10 mouse cellular contexts compared by ENCODE assay signal in genomic region chr10:121426458-121427070, GRCm38 (mm10). TPM values are rescaled to one million over a fixed set of nuclear protein-coding genes. Genes with fewer than 3 reads are reported as not detected.
DNase-seq lines count a peak whose midpoint lies in the region; ATAC-seq and TF ChIP-seq lines count a peak whose summit lies in the region.
"Had no signal": no experiment of that assay in that cellular context is flagged by ENCODE, and none has a peak within 500 bp of the region (broad histone marks: within the 10 kb centered on the region; RNA-seq: fewer than 3 reads in every experiment).

No protein-coding gene starts in this region.

- H3K4me1 ChIP-seq in lung, adult 2 months (ENCODE audit: control insufficient read depth, insufficient read depth, low read length): peaks cover 74% of the 10 kb centered on the region
- peaks cover 95% of the 10 kb centered on the region for H3K4me1 ChIP-seq in kidney, embryonic 15.5 days
- H3K4me1 ChIP-seq in stomach, embryonic 15.5 days: peaks cover 56% of the 10 kb centered on the region
- H3K4me1 ChIP-seq in hindbrain, embryonic 11.5 days (replicated peaks; ENCODE audit: control insufficient read depth, insufficient read depth, low read length): peaks cover 3% of the 10 kb centered on the region; the same call in 1 of the 2 replicates
- peaks cover 27% of the 10 kb centered on the region for H3K4me1 ChIP-seq in forebrain, embryonic 15.5 days

- H3K27ac ChIP-seq in kidney, embryonic 15.5 days: peak overlapping the region; percentile 90
- H3K27ac ChIP-seq in stomach, embryonic 15.5 days: peak overlapping the region; percentile 87
- H3K27ac ChIP-seq in hindbrain, embryonic 11.5 days (ENCODE audit: low read depth, low read length): no peak overlapping the region
- no peak overlapping the region for H3K27ac ChIP-seq in forebrain, embryonic 15.5 days (replicated peaks)
- H3K27ac ChIP-seq: hindbrain, postnatal 0 days had no signal

- no peaks in the 10 kb centered on the region for H3K36me3 ChIP-seq in kidney, embryonic 15.5 days
- H3K36me3 ChIP-seq in stomach, embryonic 15.5 days: no peaks in the 10 kb centered on the region
- no peaks in the 10 kb centered on the region for H3K36me3 ChIP-seq in hindbrain, embryonic 11.5 days (ENCODE audit: control insufficient read depth, insufficient read depth, low read length)
- H3K36me3 ChIP-seq in forebrain, embryonic 15.5 days: no peaks in the 10 kb centered on the region

- H3K9ac ChIP-seq in kidney, embryonic 15.5 days: no peak overlapping the region
- no peak overlapping the region for H3K9ac ChIP-seq in stomach, embryonic 15.5 days
- no peak overlapping the region for H3K9ac ChIP-seq in hindbrain, embryonic 11.5 days (ENCODE audit: low read depth, low read length)
- H3K9ac ChIP-seq in forebrain, embryonic 15.5 days (replicated peaks): no peak overlapping the region

- H3K9me3 ChIP-seq in kidney, embryonic 15.5 days (replicated peaks): no peaks in the 10 kb centered on the region
- no peaks in the 10 kb centered on the region for H3K9me3 ChIP-seq in stomach, embryonic 15.5 days
- no peaks in the 10 kb centered on the region for H3K9me3 ChIP-seq in hindbrain, embryonic 11.5 days (ENCODE audit: control insufficient read depth, low read length)
- H3K9me3 ChIP-seq in forebrain, embryonic 15.5 days: no peaks in the 10 kb centered on the region
- H3K9me3 ChIP-seq: megakaryocyte, embryonic 14.5 days had no signal

- no peak overlapping the region for H3K4me2 ChIP-seq in kidney, embryonic 15.5 days
- H3K4me2 ChIP-seq in stomach, embryonic 15.5 days: no peak overlapping the region
- no peak overlapping the region for H3K4me2 ChIP-seq in hindbrain, embryonic 11.5 days (replicated peaks; ENCODE audit: low read depth, low read length)
- no peak overlapping the region for H3K4me2 ChIP-seq in forebrain, embryonic 15.5 days (replicated peaks)

- no peak for TF ChIP-seq POLR2A in lung, adult 2 months (IDR thresholded peaks at IDR 0.05; ENCODE audit: borderline replicate concordance, extremely low read depth, low read depth, low read length)

- TF ChIP-seq CTCF in lung, adult 2 months (IDR thresholded peaks at IDR 0.05; ENCODE audit: insufficient read depth, low read length): no peak

- no peak overlapping the region for H3K4me3 ChIP-seq in lung, adult 2 months (replicated peaks; ENCODE audit: extremely low read depth, low read depth, low read length)
- no peak overlapping the region for H3K4me3 ChIP-seq in kidney, embryonic 15.5 days (replicated peaks)
- no peak overlapping the region for H3K4me3 ChIP-seq in stomach, embryonic 15.5 days (replicated peaks)
- H3K4me3 ChIP-seq in hindbrain, embryonic 11.5 days (ENCODE audit: low read depth, low read length): no peak overlapping the region
- H3K4me3 ChIP-seq in forebrain, embryonic 15.5 days: no peak overlapping the region
- H3K4me3 ChIP-seq: megakaryocyte, embryonic 14.5 days had no signal

- H3K27me3 ChIP-seq in kidney, embryonic 15.5 days: no peaks in the 10 kb centered on the region
- H3K27me3 ChIP-seq in stomach, embryonic 15.5 days (replicated peaks): no peaks in the 10 kb centered on the region
- H3K27me3 ChIP-seq in hindbrain, embryonic 11.5 days (ENCODE audit: control insufficient read depth, insufficient read depth, low read length): no peaks in the 10 kb centered on the region
- H3K27me3 ChIP-seq in forebrain, embryonic 15.5 days: no peaks in the 10 kb centered on the region

- peak; percentile 71 for DNase-seq in lung, postnatal 36 days
- no peak for DNase-seq in lung, adult 2 months
- no peak for DNase-seq in hindbrain, embryonic 11.5 days (ENCODE audit: low spot score)
- DNase-seq in urinary bladder, postnatal 4 days (ENCODE audit: low spot score in 2 of 2): no peak

- ATAC-seq in common myeloid progenitor, adult 5-6 weeks (replicated peaks; ENCODE audit: low read depth, poor library complexity, severe bottlenecking): peak; percentile 43
- ATAC-seq in kidney, embryonic 15.5 days (replicated peaks; ENCODE audit: low FRiP score): no peak
- ATAC-seq in stomach, embryonic 15.5 days (ENCODE audit: insufficient read depth, low FRiP score, low read depth): no peak
- no peak for ATAC-seq in hindbrain, embryonic 11.5 days (ENCODE audit: low FRiP score)
- no peak for ATAC-seq in forebrain, embryonic 15.5 days (replicated peaks)
- ATAC-seq: hindbrain, postnatal 0 days had no signal

- WGBS in lung, adult 2 months: 24% methylated on average over 5 of the region's 5 CpGs
- 28% methylated on average over 5 of the region's 5 CpGs for WGBS in kidney, embryonic 15.5 days
- WGBS in stomach, embryonic 15.5 days: 27% methylated on average over 5 of the region's 5 CpGs
- WGBS in hindbrain, embryonic 11.5 days: 39% methylated on average over 5 of the region's 5 CpGs
- WGBS in forebrain, embryonic 15.5 days: 42% methylated on average over 5 of the region's 5 CpGs

RNA-seq across cellular contexts. Expression of gene Rassf3, which starts 49.6 kb away (rescaled TPM):
- 66.7 and 97.0 TPM in 2 replicates for polyA plus RNA-seq in lung, adult 2 months (2012; rRNA removed)
- total RNA-seq in common myeloid progenitor, adult 5-6 weeks (2017): 17.6 and 20.8 TPM in 2 replicates
- 13.8 and 14.7 TPM in 2 replicates for polyA plus RNA-seq in kidney, embryonic 15.5 days (2015; fragmentation: Nextera tagmentation; extraction: Ambion mirVana)
- polyA plus RNA-seq in stomach, embryonic 15.5 days (2015; fragmentation: Nextera tagmentation; extraction: Ambion mirVana): 22.4 and 25.7 TPM in 2 replicates
- 7.0 and 8.1 TPM in 2 replicates for polyA plus RNA-seq in hindbrain, embryonic 11.5 days (2014; fragmentation: Nextera tagmentation; extraction: Ambion mirVana)
- polyA plus RNA-seq in forebrain, embryonic 15.5 days (2015; fragmentation: Nextera tagmentation; extraction: Ambion mirVana): 3.8 and 4.2 TPM in 2 replicates

Comparison
In these comparisons a context has a peak if more than half of its experiments do, and no peak if none do; other contexts are left out.
1. H3K27ac ChIP-seq: peak in kidney, embryonic 15.5 days (single experiment) and stomach, embryonic 15.5 days (single experiment); none in hindbrain, embryonic 11.5 days (single experiment) and forebrain, embryonic 15.5 days (single experiment).